Mouse (Mus musculus): Measurements from ENCODE around the gene Olfr876. TPM values are rescaled to one million over a fixed set of nuclear protein-coding genes. Genes with fewer than 3 reads are reported as not detected.

The Olfr876 gene
- total RNA-seq (2023; ENCODE audit: inconsistent age) = not detected in 4 replicates

DNA sequence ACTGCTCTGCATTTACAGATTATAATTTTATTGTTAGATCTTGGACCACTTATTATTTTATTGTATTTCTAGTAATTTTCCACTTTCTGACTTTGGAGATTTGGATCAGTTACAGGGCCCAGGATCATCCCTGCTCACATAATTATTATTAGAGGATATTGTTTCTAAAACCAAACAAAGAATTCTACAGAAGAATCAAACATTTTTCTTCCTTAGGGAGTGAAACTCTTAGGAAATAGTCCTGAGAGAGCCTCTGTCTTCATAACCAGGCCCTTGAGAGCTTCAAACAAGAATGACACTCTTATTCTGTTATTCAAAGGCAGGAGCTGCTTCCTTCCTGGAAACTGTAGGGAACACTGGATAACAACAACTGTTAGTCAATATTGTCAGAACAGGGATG is at the start of gene Olfr876:
Gene Olfr876, plus strand, starts transcription at position 301 of the 400 bp plus-strand sequence.

GRCm38 (mm10) chr9:37771759-37772158 is 31.1 kb upstream of the Olfr876 start, which contains the start of gene Olfr875:
Gene Olfr875 (plus strand): TSS chr9:37771857.

GRCm38 (mm10) chr9:37853969-37854368 is 51.1 kb downstream of the Olfr876 start, which contains the start of gene Olfr877:
Gene Olfr877 (plus strand): TSS chr9:37854269.

Other genes with a start within 250 kb of the Olfr876 start
- gene Siae, start 247.3 kb upstream of the Olfr876 start, total RNA-seq (2023; ENCODE audit: inconsistent age) = 9.0 to 11.4 TPM (median 9.7 TPM) in 4 replicates
- gene Spa17, start 189.3 kb upstream of the Olfr876 start, total RNA-seq (2023; ENCODE audit: inconsistent age) = 1.3 to 3.0 TPM in 2 of 4 replicates, not detected in the others
- gene Tbrg1, start 145.7 kb upstream of the Olfr876 start, total RNA-seq (2023; ENCODE audit: inconsistent age) = 55.3 to 60.2 TPM (median 58.4 TPM) in 4 replicates
- gene Panx3, start 133.8 kb upstream of the Olfr876 start, total RNA-seq (2023; ENCODE audit: inconsistent age) = not detected in 4 replicates
- not detected in 4 replicates for gene Olfr160, start 86.8 kb upstream of the Olfr876 start, total RNA-seq (2023; ENCODE audit: inconsistent age)
- gene Olfr874, start 57.9 kb upstream of the Olfr876 start, total RNA-seq (2023; ENCODE audit: inconsistent age) = not detected in 4 replicates
- not detected in 4 replicates for gene Olfr875, start 31.2 kb upstream of the Olfr876 start, total RNA-seq (2023; ENCODE audit: inconsistent age)
- not detected in 4 replicates for gene Olfr877, start 51.2 kb downstream of the Olfr876 start, total RNA-seq (2023; ENCODE audit: inconsistent age)
- gene Olfr145, start 93.7 kb downstream of the Olfr876 start, total RNA-seq (2023; ENCODE audit: inconsistent age) = not detected in 4 replicates
- gene Olfr878, start 114.8 kb downstream of the Olfr876 start, total RNA-seq (2023; ENCODE audit: inconsistent age) = not detected in 4 replicates
- gene Olfr881, start 188.8 kb downstream of the Olfr876 start, total RNA-seq (2023; ENCODE audit: inconsistent age) = not detected in 4 replicates
- not detected in 4 replicates for gene Olfr883, start 222.8 kb downstream of the Olfr876 start, total RNA-seq (2023; ENCODE audit: inconsistent age)
- gene Olfr884, start 243.5 kb downstream of the Olfr876 start, total RNA-seq (2023; ENCODE audit: inconsistent age) = not detected in 4 replicates

Data from B cell, adult (primary cell).